Mouse (Mus musculus) urinary bladder, postnatal 36 days (tissue): Measurements from ENCODE around the gene H1f0.

ENCODE experiments used
- DNase-seq, 2 experiments: peaks; one replicate each; pipeline ENCODE4 v3.0.0; 2022; ENCODE audit warnings: low spot score in 2 of 2, mixed read lengths in 1 of 2

The H1f0 gene

DNA sequence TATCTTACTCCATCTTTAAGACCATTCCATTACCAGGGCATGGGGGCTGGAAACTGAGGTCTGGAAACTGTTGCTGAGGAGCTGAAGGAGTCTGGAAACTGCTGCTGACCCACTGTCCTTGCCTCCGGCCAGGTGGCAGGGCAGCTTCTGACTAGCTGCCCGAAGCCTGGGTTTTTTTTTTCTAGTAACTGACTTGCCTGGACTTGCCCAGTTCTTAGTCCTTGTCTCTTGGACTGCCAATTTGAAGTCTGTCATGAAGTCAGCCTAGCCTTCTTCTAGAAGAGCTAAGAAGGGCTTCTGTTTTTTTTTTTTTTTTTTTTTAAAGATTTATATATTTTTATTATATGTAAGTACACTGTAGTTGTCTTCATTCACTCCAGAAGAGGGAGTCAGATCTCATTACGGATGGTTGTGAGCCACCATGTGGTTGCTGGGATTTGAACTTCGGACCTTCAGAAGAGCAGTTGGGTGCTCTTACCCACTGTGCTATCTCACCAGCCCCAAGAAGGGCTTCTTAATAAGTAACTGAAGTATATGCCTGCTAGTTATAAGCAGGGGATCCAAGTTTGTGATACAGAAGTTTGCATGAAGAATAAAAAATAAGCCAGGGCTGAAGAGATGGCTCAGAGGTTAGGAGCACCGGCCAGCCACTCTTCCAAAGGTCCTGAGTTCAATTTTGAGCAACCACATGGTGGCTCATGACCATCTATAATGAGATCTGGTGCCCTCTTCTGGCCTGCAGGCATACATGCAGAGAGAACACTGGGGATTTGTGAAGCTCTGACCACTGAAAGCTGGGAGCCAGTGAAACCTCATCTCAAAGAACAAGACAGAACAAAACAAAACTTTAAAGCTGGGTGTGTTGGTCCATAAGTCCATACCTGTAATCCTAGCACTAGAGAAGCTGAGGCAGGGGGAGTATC lies 43.1 kb downstream of the H1f0 start:
- DNase-seq = peak; percentile 26 to 33

DNA sequence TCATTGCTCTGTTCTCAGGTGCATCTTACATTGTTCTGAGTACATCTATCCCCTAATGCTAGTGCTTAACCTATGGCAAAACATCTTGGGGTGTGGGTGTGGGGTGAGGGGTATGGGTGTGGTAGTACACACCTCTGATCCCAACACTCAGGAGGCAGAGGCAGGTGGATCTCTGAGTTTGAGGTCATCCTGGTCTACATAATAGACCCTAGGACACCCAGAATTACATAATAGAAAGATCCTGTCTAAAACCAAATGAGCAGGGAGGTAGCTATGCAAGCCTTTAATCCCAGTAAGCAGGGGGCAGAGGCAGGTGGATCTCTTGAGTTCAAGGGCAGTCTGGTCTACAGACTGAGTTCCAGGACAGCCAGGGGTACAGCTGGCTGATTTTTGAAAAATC lies 45.5 kb downstream of the H1f0 start:
- no peak for DNase-seq

DNA sequence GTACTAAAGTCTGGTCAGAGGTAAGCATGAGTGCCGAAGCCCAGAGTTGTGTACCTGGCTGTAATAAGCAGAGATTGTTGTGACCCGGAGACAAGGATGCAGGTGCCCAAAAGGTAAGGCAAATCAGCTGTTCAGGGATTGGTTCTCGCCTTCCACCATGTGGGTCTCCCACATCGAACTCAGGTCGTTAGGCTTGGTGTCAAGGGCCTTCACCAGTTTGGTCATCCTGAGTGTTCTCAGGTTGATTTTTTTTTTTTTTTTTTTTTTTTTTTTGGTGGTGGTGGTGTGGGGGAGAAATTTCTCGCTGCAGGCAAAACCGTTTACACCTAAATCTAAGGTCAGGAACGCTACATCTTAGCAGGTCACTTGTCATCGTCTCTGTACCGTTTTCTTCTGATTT lies 46.2 kb downstream of the H1f0 start:
- no peak for DNase-seq

DNA sequence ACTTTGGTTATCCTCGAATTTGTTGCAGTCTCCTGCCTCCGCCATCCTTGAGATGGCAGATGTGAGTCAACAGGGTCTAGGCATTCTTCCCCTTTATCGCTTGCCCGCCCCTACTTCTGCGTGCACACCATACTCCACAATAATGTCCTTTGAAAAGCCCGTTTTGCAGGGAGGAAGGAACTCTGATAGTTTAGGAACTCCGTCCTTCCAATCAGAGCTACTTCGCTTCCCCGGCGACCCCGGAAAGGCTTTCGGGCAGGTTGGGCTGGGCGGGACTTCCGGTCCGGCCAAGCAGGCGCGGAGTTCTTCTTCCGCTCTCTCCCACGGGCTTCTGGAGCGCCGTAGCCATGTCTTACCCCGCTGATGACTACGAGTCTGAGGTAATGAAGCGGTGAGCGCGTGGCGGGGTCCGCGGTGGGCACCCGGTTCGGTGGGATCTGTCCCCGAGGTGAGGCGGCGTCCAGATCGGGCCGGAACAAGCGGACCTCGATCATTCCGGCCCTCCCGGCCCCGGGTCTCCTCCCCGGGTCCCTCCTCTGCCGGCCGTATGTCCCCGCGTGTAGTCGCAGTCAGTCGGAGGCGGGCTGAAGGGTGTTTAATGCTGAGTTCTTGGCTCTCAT lies 46.8 kb downstream of the H1f0 start, which contains the start of gene Eif3l:
Gene Eif3l, plus strand, starts transcription at position 267 of the 620 bp plus-strand sequence.
- DNase-seq = peak; percentile 82 to 90

DNA sequence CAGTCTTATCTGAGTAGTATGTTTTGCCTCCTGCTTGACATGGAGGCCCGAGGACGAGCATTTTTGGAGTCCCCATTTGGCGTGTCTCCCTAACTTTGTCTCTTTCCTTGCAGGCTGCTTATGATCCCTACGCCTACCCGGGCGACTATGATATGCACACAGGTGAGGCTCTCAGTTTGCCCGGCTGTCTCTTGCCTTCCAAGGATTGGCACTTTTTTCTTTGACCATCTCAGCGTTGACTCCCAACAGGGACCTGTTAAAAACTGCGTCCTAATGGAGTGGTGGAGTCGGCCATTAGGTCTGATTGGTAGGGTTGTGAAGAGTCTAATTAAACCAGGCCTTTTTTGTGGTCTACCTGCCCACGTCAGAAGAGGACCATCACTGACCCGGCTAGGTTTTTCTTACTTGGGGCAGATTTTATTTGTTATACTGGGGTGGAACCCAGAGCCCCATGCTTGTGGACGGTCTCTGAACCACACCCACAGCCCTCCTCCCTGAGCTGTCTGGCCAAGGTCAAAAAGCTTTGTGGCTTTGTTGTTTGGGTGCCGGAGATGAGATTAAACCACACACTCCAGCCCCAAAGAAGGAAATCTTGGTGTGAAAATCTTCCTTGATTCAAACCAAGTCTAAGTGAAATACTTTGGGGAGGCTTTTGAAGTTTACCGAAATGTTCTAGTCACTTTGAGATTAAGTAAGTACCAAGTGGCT lies 47.6 kb downstream of the H1f0 start:
- DNase-seq = no peak

DNA sequence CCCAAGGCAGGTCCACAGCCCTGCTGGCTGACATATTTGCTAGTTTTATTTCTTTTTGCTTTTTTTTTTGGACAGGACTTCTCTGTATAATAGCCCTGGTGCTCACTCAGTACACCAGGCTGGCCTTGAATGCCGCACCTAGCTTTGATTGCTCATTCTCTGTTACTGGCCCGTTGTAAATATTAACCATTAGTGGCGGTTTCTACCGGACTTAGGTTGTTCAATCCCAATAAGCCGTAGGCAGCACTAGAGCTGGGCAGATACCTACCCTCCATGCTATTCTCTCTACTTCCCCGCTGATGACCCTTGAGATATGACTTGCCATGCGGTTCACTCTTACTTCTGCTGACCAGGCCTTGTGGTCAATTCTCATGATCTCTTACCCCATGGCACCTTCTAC lies 51.3 kb downstream of the H1f0 start:
- DNase-seq = no peak
